Mouse (Mus musculus) megakaryocyte, adult 5-6 weeks (primary cell): ENCODE results near the gene Olfr633. TPM values are rescaled to one million over a fixed set of nuclear protein-coding genes. Genes with fewer than 3 reads are reported as not detected.
"Not testable (repeated sequence)": the region's sequence is repeated elsewhere in the genome, so short reads cannot be mapped to it uniquely, and the experiment has no call there.

Experiments
- ATAC-seq: 2 replicates; pipeline ENCODE4 v1.8.0; 2016; ENCODE audit warnings: mild to moderate bottlenecking, inconsistent platforms; ENCODE audit not compliant: poor library complexity, severe bottlenecking
- total RNA-seq, 2 experiments: library from RNA; stranded (forward) in 1 of 2; stranded (reverse) in 1 of 2; fragments of 153-499, 151-499 nt in 1 of 2; fragments of 221-1000, 200-1000 nt in 1 of 2; gene quantifications; 2 replicates each; pipeline versions ENCODE4 v1.2.3 to v1.2.4; 2015 to 2017

Gene Olfr633
- total RNA-seq (2015): not detected in 2 replicates
- not detected in 2 replicates for total RNA-seq (2017)

GRCm38 (mm10) chr7:103944137-103944536, at the start of gene Olfr633:
Gene Olfr633, plus strand, starts transcription at chr7:103944437.
- no peak for ATAC-seq

- ATAC-seq: no peak
Observed at GRCm38 (mm10) chr7:103903187-103903586, 41.0 kb upstream of the Olfr633 start, which contains the start of gene Olfr65. Gene Olfr65, plus strand, starts transcription at chr7:103903487.

- peak; percentile 45 for ATAC-seq
Observed at GRCm38 (mm10) chr7:103910047-103910446, 34.2 kb upstream of the Olfr633 start.

GRCm38 (mm10) chr7:103912969-103913511, 31.2 kb upstream of the Olfr633 start:
- peak; percentile 65 for ATAC-seq

GRCm38 (mm10) chr7:103915338-103915737, 28.9 kb upstream of the Olfr633 start:
- ATAC-seq: peak; percentile 33; the same call in 1 of the 2 replicates

- ATAC-seq: no peak
Observed at GRCm38 (mm10) chr7:103928525-103928924, 15.7 kb upstream of the Olfr633 start, which contains the start of gene Olfr631. Gene Olfr631, plus strand, starts transcription at chr7:103928825.

- no peak for ATAC-seq
Observed at GRCm38 (mm10) chr7:103934264-103934663, 10.0 kb upstream of the Olfr633 start, which contains the start of gene Olfr632. Gene Olfr632, plus strand, starts transcription at chr7:103934347.

- peak; percentile 94 for ATAC-seq
Observed at GRCm38 (mm10) chr7:103942730-103943129, 1.5 kb upstream of the Olfr633 start.

GRCm38 (mm10) chr7:103966873-103967272, 22.6 kb downstream of the Olfr633 start:
- not testable (repeated sequence) for ATAC-seq

GRCm38 (mm10) chr7:103970852-103971251, 26.6 kb downstream of the Olfr633 start, which contains the start of gene Olfr635:
Gene Olfr635, plus strand, starts transcription at chr7:103971152.
- ATAC-seq: no peak

- 0 out of 2 replicates have a peak, but pooled peaks have one; percentile 15 for ATAC-seq
Observed at GRCm38 (mm10) chr7:103971782-103972181, 27.5 kb downstream of the Olfr633 start.

GRCm38 (mm10) chr7:103998446-103998845, 54.2 kb downstream of the Olfr633 start, which contains the start of gene Olfr638:
Gene Olfr638, plus strand, starts transcription at chr7:103998746.
- ATAC-seq: no peak

Other genes with a start within 250 kb of the Olfr633 start
Only the 30 nearest of the 33 such genes appear.
- gene Olfr628, start 214.1 kb upstream of the Olfr633 start, total RNA-seq (2015): not detected in 2 replicates
- not detected in 2 replicates for gene Olfr628, start 214.1 kb upstream of the Olfr633 start, total RNA-seq (2017)
- gene Olfr629, start 199.5 kb upstream of the Olfr633 start, total RNA-seq (2015): not detected in 2 replicates
- not detected in 2 replicates for gene Olfr629, start 199.5 kb upstream of the Olfr633 start, total RNA-seq (2017)
- gene Olfr630, start 187.1 kb upstream of the Olfr633 start, total RNA-seq (2015): not detected in 2 replicates
- not detected in 2 replicates for gene Olfr630, start 187.1 kb upstream of the Olfr633 start, total RNA-seq (2017)
- not detected in 2 replicates for gene Olfr69, start 172.8 kb upstream of the Olfr633 start, total RNA-seq (2015)
- not detected in 2 replicates for gene Olfr69, start 172.8 kb upstream of the Olfr633 start, total RNA-seq (2017)
- not detected in 2 replicates for gene Olfr68, start 164.7 kb upstream of the Olfr633 start, total RNA-seq (2015)
- not detected in 2 replicates for gene Olfr68, start 164.7 kb upstream of the Olfr633 start, total RNA-seq (2017)
- gene Olfr67, start 152.6 kb upstream of the Olfr633 start, total RNA-seq (2015): not detected in 2 replicates
- not detected in 2 replicates for gene Olfr67, start 152.6 kb upstream of the Olfr633 start, total RNA-seq (2017)
- 43.0 and 130 TPM in 2 replicates for gene Hbb-bt, start 130.4 kb upstream of the Olfr633 start, total RNA-seq (2015)
- gene Hbb-bt, start 130.4 kb upstream of the Olfr633 start, total RNA-seq (2017): 14.3 and 23.0 TPM in 2 replicates
- 106 and 274 TPM in 2 replicates for gene Hbb-bs, start 116.3 kb upstream of the Olfr633 start, total RNA-seq (2015)
- gene Hbb-bs, start 116.3 kb upstream of the Olfr633 start, total RNA-seq (2017): 71.1 and 121 TPM in 2 replicates
- gene Hbb-bh2, start 103.9 kb upstream of the Olfr633 start, total RNA-seq (2015): not detected in 2 replicates
- not detected in 2 replicates for gene Hbb-bh2, start 103.9 kb upstream of the Olfr633 start, total RNA-seq (2017)
- not detected in 2 replicates for gene Hbb-bh1, start 101.3 kb upstream of the Olfr633 start, total RNA-seq (2015)
- not detected in 2 replicates for gene Hbb-bh1, start 101.3 kb upstream of the Olfr633 start, total RNA-seq (2017)
- not detected in 2 replicates for gene Hbb-y, start 91.2 kb upstream of the Olfr633 start, total RNA-seq (2015)
- not detected in 2 replicates for gene Hbb-y, start 91.2 kb upstream of the Olfr633 start, total RNA-seq (2017)
- gene Olfr66, start 58.2 kb upstream of the Olfr633 start, total RNA-seq (2015): not detected in 2 replicates
- not detected in 2 replicates for gene Olfr66, start 58.2 kb upstream of the Olfr633 start, total RNA-seq (2017)
- gene Olfr64, start 50.0 kb upstream of the Olfr633 start, total RNA-seq (2015): not detected in 2 replicates
- gene Olfr64, start 50.0 kb upstream of the Olfr633 start, total RNA-seq (2017): not detected in 2 replicates
- not detected in 2 replicates for gene Olfr65, start 41.0 kb upstream of the Olfr633 start, total RNA-seq (2015)
- not detected in 2 replicates for gene Olfr65, start 41.0 kb upstream of the Olfr633 start, total RNA-seq (2017)
- not detected in 2 replicates for gene Olfr631, start 15.6 kb upstream of the Olfr633 start, total RNA-seq (2015)
- not detected in 2 replicates for gene Olfr631, start 15.6 kb upstream of the Olfr633 start, total RNA-seq (2017)
- gene Olfr632, start 10.1 kb upstream of the Olfr633 start, total RNA-seq (2015): not detected in 2 replicates
- gene Olfr632, start 10.1 kb upstream of the Olfr633 start, total RNA-seq (2017): not detected in 2 replicates
- gene Olfr635, start 26.7 kb downstream of the Olfr633 start, total RNA-seq (2015): not detected in 2 replicates
- not detected in 2 replicates for gene Olfr635, start 26.7 kb downstream of the Olfr633 start, total RNA-seq (2017)
- gene Olfr638, start 54.3 kb downstream of the Olfr633 start, total RNA-seq (2015): not detected in 2 replicates
- gene Olfr638, start 54.3 kb downstream of the Olfr633 start, total RNA-seq (2017): not detected in 2 replicates
- not detected in 2 replicates for gene Olfr639, start 72.9 kb downstream of the Olfr633 start, total RNA-seq (2015)
- not detected in 2 replicates for gene Olfr639, start 72.9 kb downstream of the Olfr633 start, total RNA-seq (2017)
- not detected in 2 replicates for gene Olfr640, start 81.1 kb downstream of the Olfr633 start, total RNA-seq (2015)
- not detected in 2 replicates for gene Olfr640, start 81.1 kb downstream of the Olfr633 start, total RNA-seq (2017)
- not detected in 2 replicates for gene Olfr641, start 91.0 kb downstream of the Olfr633 start, total RNA-seq (2015)
- gene Olfr641, start 91.0 kb downstream of the Olfr633 start, total RNA-seq (2017): not detected in 2 replicates
- not detected in 2 replicates for gene Olfr642, start 108.2 kb downstream of the Olfr633 start, total RNA-seq (2015)
- not detected in 2 replicates for gene Olfr642, start 108.2 kb downstream of the Olfr633 start, total RNA-seq (2017)
- not detected in 2 replicates for gene 4930516K23Rik, start 117.0 kb downstream of the Olfr633 start, total RNA-seq (2015)
- gene 4930516K23Rik, start 117.0 kb downstream of the Olfr633 start, total RNA-seq (2017): 0.55 TPM in 1 of 2 replicates, not detected in the other
- not detected in 2 replicates for gene Olfr644, start 127.4 kb downstream of the Olfr633 start, total RNA-seq (2015)
- gene Olfr644, start 127.4 kb downstream of the Olfr633 start, total RNA-seq (2017): not detected in 2 replicates
- gene Olfr645, start 141.0 kb downstream of the Olfr633 start, total RNA-seq (2015): not detected in 2 replicates
- gene Olfr645, start 141.0 kb downstream of the Olfr633 start, total RNA-seq (2017): not detected in 2 replicates
- not detected in 2 replicates for gene Olfr646, start 160.4 kb downstream of the Olfr633 start, total RNA-seq (2015)
- not detected in 2 replicates for gene Olfr646, start 160.4 kb downstream of the Olfr633 start, total RNA-seq (2017)
- gene Ubqln5, start 185.4 kb downstream of the Olfr633 start, total RNA-seq (2015): not detected in 2 replicates
- gene Ubqln5, start 185.4 kb downstream of the Olfr633 start, total RNA-seq (2017): not detected in 2 replicates
- gene Olfr643, start 193.0 kb downstream of the Olfr633 start, total RNA-seq (2015): not detected in 2 replicates
- not detected in 2 replicates for gene Olfr643, start 193.0 kb downstream of the Olfr633 start, total RNA-seq (2017)
- gene Ubqln3, start 198.8 kb downstream of the Olfr633 start, total RNA-seq (2015): not detected in 2 replicates
- gene Ubqln3, start 198.8 kb downstream of the Olfr633 start, total RNA-seq (2017): not detected in 2 replicates
- gene Ubqlnl, start 206.1 kb downstream of the Olfr633 start, total RNA-seq (2015): not detected in 2 replicates
- gene Ubqlnl, start 206.1 kb downstream of the Olfr633 start, total RNA-seq (2017): not detected in 2 replicates